Mouse (Mus musculus) cortical plate, adult 2 months (tissue): ENCODE measurements around the gene Cdca5. TPM values are rescaled to one million over a fixed set of nuclear protein-coding genes. Genes with fewer than 3 reads are reported as not detected.
"Not testable (repeated sequence)": the region's sequence is repeated elsewhere in the genome, so short reads cannot be mapped to it uniquely, and the experiment has no call there.

Experiments used
- H3K27ac ChIP-seq: fragments of 200-500 bp; 2 replicates; pipeline ENCODE4 v1.5.1; 2012; ENCODE audit warnings: low read length, control low read depth, inconsistent platforms; ENCODE audit not compliant: insufficient read depth
- H3K4me1 ChIP-seq: fragments of 200-500 bp; 2 replicates; pipeline ENCODE4 v1.6.1; 2011; ENCODE audit warnings: low read length; ENCODE audit not compliant: control insufficient read depth, insufficient read depth
- H3K4me3 ChIP-seq: fragments of 200-500 bp; 2 replicates; pipeline ENCODE4 v1.5.1; 2011; ENCODE audit warnings: mild to moderate bottlenecking, low read length, control low read depth; ENCODE audit not compliant: insufficient read depth
- CTCF ChIP-seq: fragments of 200-500 bp; IDR thresholded peaks from 2 replicates; pipeline ENCODE4 v1.5.1; 2011; ENCODE audit warnings: mild to moderate bottlenecking, control low read depth, low read length; ENCODE audit not compliant: insufficient read depth; ENCODE audit errors: extremely low read depth
- POLR2A ChIP-seq: fragments of 200-500 bp; IDR thresholded peaks from 2 replicates; pipeline ENCODE4 v1.6.1; 2011; ENCODE audit warnings: mild to moderate bottlenecking, low read length, control low read depth; ENCODE audit not compliant: insufficient read depth; ENCODE audit errors: extremely low read depth
- polyA plus RNA-seq: library from polyadenylated mRNA; depleted of rRNA; stranded (reverse); fragments of >200 nt; gene quantifications from 2 replicates; pipeline ENCODE4 v1.2.3, GENCODE M21; 2012; rRNA removed

Gene Cdca5
- polyA plus RNA-seq: 0.15 and 0.44 TPM in 2 replicates

DNA sequence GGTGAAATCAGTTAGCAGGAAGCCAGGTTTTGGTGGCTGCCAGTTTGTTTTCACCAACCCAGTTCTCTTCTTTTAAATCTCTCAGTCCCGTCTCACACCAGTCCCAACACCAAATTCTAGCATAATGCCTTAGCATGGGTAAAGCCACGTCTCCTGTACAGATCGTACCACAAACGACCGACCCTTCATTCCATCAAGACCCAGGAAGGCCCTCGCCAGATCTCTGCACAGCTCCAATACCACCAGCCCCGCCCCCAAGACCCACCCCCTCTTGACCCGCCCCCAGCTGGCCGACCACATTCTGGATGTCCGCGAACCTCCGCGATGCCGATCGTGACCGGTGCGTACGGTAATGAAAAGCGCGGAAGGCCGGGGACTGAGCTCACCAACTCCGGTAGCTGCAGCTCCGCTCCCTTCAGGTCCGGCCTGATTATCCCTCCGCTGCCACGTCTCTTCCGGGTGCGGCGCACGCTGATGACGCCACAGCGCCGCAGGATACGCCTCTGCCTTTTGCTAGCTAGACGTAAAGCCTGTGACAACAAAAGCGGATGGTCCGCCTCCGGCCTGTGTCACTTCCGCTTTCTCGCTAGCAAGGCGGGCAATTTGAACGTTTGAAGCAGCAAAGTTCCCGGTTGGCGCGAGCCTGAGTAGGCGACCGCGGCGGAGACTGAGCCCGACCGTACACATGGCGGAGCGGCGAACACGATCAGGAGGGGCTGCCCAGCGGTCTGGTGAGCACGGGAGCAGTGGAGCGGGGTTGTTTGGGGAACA, at the start of gene Cdca5, which contains the start of gene Zfpl1:
TSS of gene Cdca5 (plus strand) at position 506 of the 771 bp plus-strand sequence.
TSS of gene Zfpl1 (minus strand) at position 479 of the 771 bp plus-strand sequence.
- H3K27ac ChIP-seq: no peak within 1 kb of the TSS

DNA sequence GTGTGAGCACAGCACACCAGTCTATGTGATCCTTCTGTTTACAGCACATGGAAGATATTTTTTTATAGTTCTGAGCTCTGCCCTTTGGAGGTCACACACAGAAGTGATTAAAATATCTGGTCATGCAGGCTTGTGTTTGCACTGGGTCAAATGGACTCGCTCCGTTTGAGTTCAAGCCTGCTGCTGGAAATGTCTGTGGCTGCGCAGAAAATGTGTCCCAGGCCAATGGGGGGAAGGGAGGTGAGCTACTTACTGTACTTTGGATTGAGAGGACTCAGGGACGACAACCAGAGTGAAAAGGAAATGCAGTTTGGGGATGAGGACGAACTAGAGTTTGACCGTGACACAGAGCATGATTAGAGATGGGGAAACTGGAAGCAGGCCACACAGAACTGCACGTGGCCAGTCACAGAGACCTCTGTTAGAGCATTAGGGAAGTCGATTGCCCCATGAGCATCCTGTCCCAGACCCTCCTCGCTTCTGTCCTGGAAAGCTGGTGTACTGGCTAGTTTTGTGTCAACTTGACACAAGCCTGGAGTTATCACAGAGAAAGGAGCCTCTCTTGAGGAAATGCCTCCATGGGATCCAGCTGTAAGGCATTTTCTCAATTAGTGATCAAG, 48.7 kb upstream of the Cdca5 start:
- no peaks in the 10 kb centered on the region for H3K4me1 ChIP-seq
- TF ChIP-seq POLR2A (no peak), CTCF (no peak)
- H3K4me3 ChIP-seq: no peak overlapping the region
- H3K27ac ChIP-seq: no peak overlapping the region

More for the DNA sequence above, at the start of gene Cdca5, which contains the start of gene Zfpl1:
- Histone ChIP-seq H3K4me3 (peak within 1 kb of the TSS; percentile 53), H3K4me1 (0 out of 2 replicates have a peak, but pooled peaks cover 3% of the 10 kb centered on the region)
- no peak for TF ChIP-seq CTCF
- TF ChIP-seq POLR2A: peak; percentile 70; the same call in 1 of the 2 replicates

DNA sequence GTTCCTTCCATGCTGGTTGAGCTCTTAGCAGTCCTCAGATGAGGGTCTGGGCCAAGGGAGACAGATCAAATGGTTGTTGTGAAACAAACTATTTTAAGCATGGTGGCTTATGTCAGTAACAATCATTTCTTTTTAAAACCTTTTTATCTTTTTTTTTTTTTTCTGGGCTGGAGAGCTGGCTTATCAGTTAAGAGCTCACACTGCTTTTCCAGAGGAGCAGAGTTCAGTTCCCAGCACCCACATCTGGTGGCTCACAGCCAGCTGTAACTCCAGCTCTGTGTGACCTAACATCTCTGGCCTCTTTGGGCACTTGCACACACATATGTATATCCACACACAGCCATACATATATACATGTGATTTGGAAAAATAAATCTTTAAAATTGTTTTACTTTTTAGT, 47.1 kb upstream of the Cdca5 start:
- Histone ChIP-seq H3K4me3 (no peak overlapping the region), H3K27ac (no peak overlapping the region), H3K4me1 (no peaks in the 10 kb centered on the region)
- TF ChIP-seq CTCF (no peak), POLR2A (no peak)

DNA sequence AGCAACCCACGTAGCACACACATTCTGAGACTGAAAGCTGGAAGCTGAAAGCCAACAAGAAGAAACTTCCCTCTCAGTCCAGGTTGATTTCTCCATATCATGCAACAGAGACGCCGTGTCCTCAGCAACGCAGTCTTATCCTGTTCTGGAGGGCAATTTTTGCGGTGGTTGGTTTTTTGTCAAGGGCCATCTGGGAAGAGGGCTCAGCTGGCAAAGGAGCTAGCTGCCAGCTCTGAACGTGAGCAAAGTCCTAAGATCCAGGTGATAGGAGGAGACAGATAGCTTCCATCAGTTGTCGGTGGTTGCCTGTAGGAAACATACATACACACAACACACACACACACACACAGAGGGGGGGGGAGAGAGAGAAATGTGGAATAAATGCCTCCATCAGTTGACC, 46.5 kb upstream of the Cdca5 start:
- no peak overlapping the region for H3K27ac ChIP-seq
- TF ChIP-seq POLR2A (no peak), CTCF (no peak)
- no peaks in the 10 kb centered on the region for H3K4me1 ChIP-seq
- no peak overlapping the region for H3K4me3 ChIP-seq

DNA sequence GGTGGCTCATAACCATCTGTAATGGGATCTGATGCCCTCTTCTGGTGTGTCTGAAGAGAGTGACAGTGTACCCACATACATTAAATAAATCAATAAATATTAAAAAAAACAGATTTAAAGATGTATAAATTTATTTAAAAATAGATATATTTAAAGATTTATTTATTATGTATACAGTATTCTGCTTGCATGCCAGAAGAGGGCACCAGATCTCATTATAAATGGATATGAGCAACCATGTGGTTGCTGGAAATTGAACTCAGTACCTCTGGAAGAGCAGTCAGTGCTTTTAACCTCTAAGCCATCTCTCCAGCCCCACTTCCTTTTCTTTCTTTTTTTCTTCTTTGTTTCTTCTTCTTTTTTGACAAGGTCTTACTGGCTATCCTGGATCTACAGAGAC, 44.8 kb upstream of the Cdca5 start:
- H3K4me1 ChIP-seq: no peaks in the 10 kb centered on the region
- no peak for TF ChIP-seq POLR2A
- no peak for TF ChIP-seq CTCF
- H3K27ac ChIP-seq: no peak overlapping the region
- H3K4me3 ChIP-seq: no peak overlapping the region

DNA sequence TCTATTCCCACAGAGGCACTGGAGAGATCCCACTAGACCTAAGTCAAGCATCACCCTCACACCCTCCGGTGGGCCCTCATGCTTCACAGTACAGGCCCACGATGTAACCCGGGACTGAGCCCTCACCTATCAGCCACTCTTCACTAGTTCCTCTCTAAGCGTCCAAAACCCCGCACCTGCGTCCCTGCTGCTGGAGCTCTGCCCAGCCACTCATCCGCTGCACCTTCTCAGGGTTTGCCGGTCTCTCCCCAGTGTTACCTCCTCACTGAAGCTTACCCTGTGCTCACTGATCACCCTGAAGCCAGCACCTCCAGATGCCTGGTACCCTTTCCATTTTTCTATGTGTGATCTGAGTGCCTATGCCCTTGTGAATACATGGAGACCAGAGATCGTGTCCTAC, 42.5 kb upstream of the Cdca5 start:
- H3K27ac ChIP-seq: no peak overlapping the region
- no peak overlapping the region for H3K4me3 ChIP-seq
- TF ChIP-seq CTCF: no peak
- TF ChIP-seq POLR2A: no peak
- 0 out of 2 replicates have a peak, but pooled peaks cover 2% of the 10 kb centered on the region for H3K4me1 ChIP-seq

DNA sequence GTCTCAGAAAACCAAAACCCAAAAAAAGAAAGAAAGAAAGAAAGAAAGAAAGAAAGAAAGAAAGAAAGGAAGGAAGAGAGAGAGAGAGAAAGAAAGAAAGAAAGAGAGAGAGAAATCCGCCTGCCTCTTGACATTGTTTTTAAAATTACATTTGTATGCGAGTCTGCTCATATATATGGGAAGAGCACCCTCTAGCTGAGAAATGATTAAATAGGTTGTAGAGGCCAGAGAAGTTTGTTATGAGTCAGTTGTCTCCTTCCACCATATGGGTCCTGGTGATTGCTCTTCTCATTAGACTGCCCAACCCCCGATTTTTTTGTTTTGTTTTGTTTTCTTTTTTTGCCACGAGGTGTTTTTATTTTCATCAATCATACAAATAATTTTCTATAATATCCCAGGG, 40.7 kb upstream of the Cdca5 start:
- not testable (repeated sequence) for H3K27ac ChIP-seq, H3K4me1 ChIP-seq, H3K4me3 ChIP-seq

DNA sequence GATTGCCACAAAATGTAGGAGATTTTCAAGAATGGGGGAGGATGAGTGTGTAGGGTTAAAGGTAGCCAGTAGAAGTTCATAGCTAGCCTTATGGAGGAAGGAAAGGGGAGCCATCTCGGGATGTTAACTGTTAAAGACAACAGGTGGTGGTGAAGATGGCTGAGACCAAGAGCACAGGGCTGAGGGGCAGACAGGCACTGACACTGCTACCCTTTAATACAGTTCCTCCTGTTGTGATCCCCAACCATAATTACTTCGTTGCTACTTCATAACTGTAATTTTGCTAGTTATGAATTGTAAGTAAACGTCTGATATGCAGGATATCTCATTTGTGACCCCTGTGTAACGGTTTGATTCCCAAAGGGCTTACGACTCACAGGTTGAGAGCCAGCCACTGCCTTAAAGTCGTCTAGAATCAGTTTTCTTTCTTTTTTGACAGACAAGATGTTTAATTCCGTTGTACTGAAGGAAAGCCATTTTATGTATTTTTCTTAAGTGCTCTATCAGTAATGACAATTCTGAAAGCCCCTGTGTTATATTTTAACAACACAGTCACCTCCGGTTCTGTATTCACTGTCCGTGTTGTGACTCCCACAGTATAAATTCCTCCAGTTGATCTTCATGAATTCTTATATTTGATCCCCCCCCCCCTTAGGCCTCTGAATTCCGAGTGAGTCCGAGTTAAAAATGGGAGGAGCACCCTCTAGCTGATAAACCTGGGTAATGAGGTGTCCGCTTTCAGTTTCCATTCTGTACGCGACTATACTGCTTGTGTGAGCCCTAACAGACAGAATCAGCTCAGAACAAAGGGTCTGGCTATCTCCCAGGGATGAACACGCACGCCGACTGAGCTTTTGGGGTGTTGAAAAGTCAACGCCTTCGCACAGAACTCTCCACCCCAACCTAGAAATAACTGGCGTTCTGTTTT, 39.2 kb upstream of the Cdca5 start:
- H3K27ac ChIP-seq: peak overlapping the region; percentile 95
- peaks cover 6% of the 10 kb centered on the region for H3K4me1 ChIP-seq
- H3K4me3 ChIP-seq: peak overlapping the region; percentile 81
- TF ChIP-seq POLR2A (no peak), CTCF (no peak)
